Mouse (Mus musculus) cortical plate, adult 2 months (tissue): ENCODE results near the gene Myom1.

ENCODE experiments used
- CTCF ChIP-seq: fragments of 200-500 bp; IDR thresholded peaks from 2 replicates; pipeline ENCODE4 v1.5.1; 2011; ENCODE audit warnings: mild to moderate bottlenecking, control low read depth, low read length; ENCODE audit not compliant: insufficient read depth; ENCODE audit errors: extremely low read depth
- POLR2A ChIP-seq: fragments of 200-500 bp; IDR thresholded peaks from 2 replicates; pipeline ENCODE4 v1.6.1; 2011; ENCODE audit warnings: mild to moderate bottlenecking, low read length, control low read depth; ENCODE audit not compliant: insufficient read depth; ENCODE audit errors: extremely low read depth

GRCm38 (mm10) chr17:71127464-71128110 is 125.2 kb downstream of the Myom1 start:
- TF ChIP-seq POLR2A: no peak
- no peak for TF ChIP-seq CTCF
